In the genomic region with DNA sequence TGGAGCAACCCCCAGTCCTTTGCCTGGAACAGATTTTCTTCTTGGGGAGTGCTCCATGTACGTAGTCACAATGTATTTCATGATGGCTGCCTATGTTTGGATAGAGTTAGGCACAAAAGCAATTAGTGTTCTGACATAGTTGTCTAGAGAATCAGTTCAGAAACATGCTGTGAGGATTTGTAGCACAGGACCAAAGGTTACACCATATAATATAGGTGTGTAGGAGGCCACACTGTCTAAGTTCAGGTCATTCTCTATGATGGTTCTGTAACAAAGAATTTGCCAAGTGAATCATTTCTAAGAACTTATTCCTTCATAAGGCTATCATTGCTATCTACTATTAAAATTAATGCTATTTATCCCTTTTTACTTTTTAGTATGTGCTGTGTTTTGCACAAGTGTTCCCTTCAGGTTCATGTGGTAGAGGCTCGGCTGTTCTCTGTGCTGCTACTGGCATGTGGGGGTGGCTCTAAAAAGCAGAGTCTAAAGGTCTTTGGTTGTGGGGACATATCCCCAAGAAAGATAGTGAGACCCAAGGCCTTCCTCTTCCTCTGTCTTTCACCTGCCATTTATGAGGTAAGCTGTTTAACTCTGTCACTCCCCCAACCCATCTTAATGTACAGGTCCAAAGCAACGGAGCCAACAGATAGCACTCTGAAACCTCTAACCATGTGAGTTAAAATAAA, we compare ENCODE assay signal across 24 mouse cellular contexts. TPM values are rescaled to one million over a fixed set of nuclear protein-coding genes. Genes with fewer than 3 reads are reported as not detected.
DNase-seq lines count a peak whose midpoint lies in the region; ATAC-seq and TF ChIP-seq lines count a peak whose summit lies in the region.
"Had no signal": no experiment of that assay in that cellular context is flagged by ENCODE, and none has a peak within 500 bp of the region (broad histone marks: within the 10 kb centered on the region; RNA-seq: fewer than 3 reads in every experiment).

No protein-coding gene starts in this region.

- 0 out of 2 replicates have a peak, but pooled peaks cover 5% of the 10 kb centered on the region for H3K27me3 ChIP-seq in intestine, embryonic 15.5 days (replicated peaks)
- no peaks in the 10 kb centered on the region for H3K27me3 ChIP-seq in intestine, embryonic 16.5 days (replicated peaks; ENCODE audit: control insufficient read depth, insufficient read depth, low read length)
- H3K27me3 ChIP-seq in intestine, postnatal 0 days (replicated peaks; ENCODE audit: control insufficient read depth, insufficient read depth, low read length), result no peaks in the 10 kb centered on the region
- peaks cover 3% of the 10 kb centered on the region; the same call in 1 of the 2 replicates for H3K27me3 ChIP-seq in midbrain, embryonic 16.5 days (ENCODE audit: control insufficient read depth, insufficient read depth, low read depth, low read length)
- H3K27me3 ChIP-seq in hindbrain, embryonic 14.5 days (ENCODE audit: control insufficient read depth, insufficient read depth, low read length), result peaks cover 14% of the 10 kb centered on the region
- H3K27me3 ChIP-seq: CH12.LX had no signal

- no peaks in the 10 kb centered on the region for H3K9me3 ChIP-seq in intestine, embryonic 15.5 days
- no peaks in the 10 kb centered on the region for H3K9me3 ChIP-seq in intestine, embryonic 16.5 days (ENCODE audit: control insufficient read depth, low read length)
- H3K9me3 ChIP-seq in intestine, postnatal 0 days (ENCODE audit: control insufficient read depth), result no peaks in the 10 kb centered on the region
- H3K9me3 ChIP-seq in midbrain, embryonic 16.5 days (replicated peaks; ENCODE audit: control insufficient read depth, low read length, poor library complexity, severe bottlenecking), result no peaks in the 10 kb centered on the region
- H3K9me3 ChIP-seq in hindbrain, embryonic 14.5 days (ENCODE audit: control insufficient read depth, low read length), result no peaks in the 10 kb centered on the region

- TF ChIP-seq CTCF in intestine, postnatal 0 days (IDR thresholded peaks at IDR 0.05; ENCODE audit: low read depth), result 0 out of 2 replicates have a peak, but pooled peaks have one; percentile 5

- H3K27ac ChIP-seq in intestine, embryonic 15.5 days, result peak overlapping the region; percentile 44; the same call in 1 of the 2 replicates
- H3K27ac ChIP-seq in intestine, embryonic 16.5 days (ENCODE audit: low read length), result peak overlapping the region; percentile 61
- H3K27ac ChIP-seq in intestine, postnatal 0 days (ENCODE audit: low read depth, low read length), result peak overlapping the region; percentile 81
- H3K27ac ChIP-seq in midbrain, embryonic 16.5 days (ENCODE audit: low read length), result no peak overlapping the region
- H3K27ac ChIP-seq in hindbrain, embryonic 14.5 days, result no peak overlapping the region

- H3K4me1 ChIP-seq in intestine, embryonic 15.5 days (replicated peaks), result peaks cover 4% of the 10 kb centered on the region
- H3K4me1 ChIP-seq in intestine, embryonic 16.5 days (ENCODE audit: control insufficient read depth, insufficient read depth, low read length), result peaks cover 6% of the 10 kb centered on the region; the same call in 1 of the 2 replicates
- 0 out of 2 replicates have a peak, but pooled peaks cover 3% of the 10 kb centered on the region for H3K4me1 ChIP-seq in intestine, postnatal 0 days (replicated peaks; ENCODE audit: control insufficient read depth, insufficient read depth, low read length)
- peaks cover 5% of the 10 kb centered on the region for H3K4me1 ChIP-seq in midbrain, embryonic 16.5 days (ENCODE audit: control insufficient read depth, insufficient read depth, low read length)
- peaks cover 13% of the 10 kb centered on the region for H3K4me1 ChIP-seq in hindbrain, embryonic 14.5 days (replicated peaks; ENCODE audit: control insufficient read depth, insufficient read depth, low read length)

- peak; percentile 83 for ATAC-seq in intestine, embryonic 15.5 days
- peak; percentile 88 for ATAC-seq in intestine, embryonic 16.5 days
- ATAC-seq in intestine, postnatal 0 days, result peak; percentile 91
- ATAC-seq in midbrain, embryonic 16.5 days, result no peak
- no peak for ATAC-seq in hindbrain, embryonic 14.5 days (ENCODE audit: low FRiP score)
- ATAC-seq: activated CD4-positive, CD25-positive, alpha-beta regulatory T cell, adult 4 months; CD4-positive, CD25-positive, alpha-beta regulatory T cell, adult 4 months; Patski had no signal

- H3K36me3 ChIP-seq in intestine, embryonic 15.5 days, result no peaks in the 10 kb centered on the region
- no peaks in the 10 kb centered on the region for H3K36me3 ChIP-seq in intestine, embryonic 16.5 days (ENCODE audit: control insufficient read depth, insufficient read depth, low read length)
- no peaks in the 10 kb centered on the region for H3K36me3 ChIP-seq in intestine, postnatal 0 days (ENCODE audit: control insufficient read depth, insufficient read depth)
- no peaks in the 10 kb centered on the region for H3K36me3 ChIP-seq in midbrain, embryonic 16.5 days (ENCODE audit: control insufficient read depth, insufficient read depth, low read length)
- no peaks in the 10 kb centered on the region for H3K36me3 ChIP-seq in hindbrain, embryonic 14.5 days (replicated peaks; ENCODE audit: control insufficient read depth, insufficient read depth)
- H3K36me3 ChIP-seq: G1E had no signal

- no peak overlapping the region for H3K4me3 ChIP-seq in intestine, embryonic 15.5 days (replicated peaks)
- no peak overlapping the region for H3K4me3 ChIP-seq in intestine, embryonic 16.5 days (ENCODE audit: low read length)
- no peak overlapping the region for H3K4me3 ChIP-seq in intestine, postnatal 0 days (ENCODE audit: low read depth, low read length)
- H3K4me3 ChIP-seq in midbrain, embryonic 16.5 days (ENCODE audit: low read depth, low read length), result no peak overlapping the region
- no peak overlapping the region for H3K4me3 ChIP-seq in hindbrain, embryonic 14.5 days (replicated peaks; ENCODE audit: low read length)

- H3K4me2 ChIP-seq in intestine, embryonic 15.5 days (replicated peaks), result no peak overlapping the region
- no peak overlapping the region for H3K4me2 ChIP-seq in intestine, embryonic 16.5 days (ENCODE audit: low read depth, low read length)
- no peak overlapping the region; the same call in 1 of the 2 replicates for H3K4me2 ChIP-seq in intestine, postnatal 0 days (replicated peaks; ENCODE audit: low read depth)
- H3K4me2 ChIP-seq in midbrain, embryonic 16.5 days (ENCODE audit: low read length), result no peak overlapping the region
- H3K4me2 ChIP-seq in hindbrain, embryonic 14.5 days (replicated peaks), result no peak overlapping the region

- DNase-seq in large intestine, adult 2 months (ENCODE audit: low read depth, low spot score), result peak; percentile 21
- DNase-seq in hindbrain, embryonic 14.5 days (ENCODE audit: low spot score), result no peak
- DNase-seq in adrenal gland, adult 8-10 months, result no peak
- DNase-seq in kidney, postnatal 10 days, result no peak
- DNase-seq: adrenal gland, adult 2 months; adrenal gland, postnatal 10 days; adrenal gland, postnatal 14 days; adrenal gland, postnatal 25 days; adrenal gland, postnatal 36 days; B cell, adult 2 months; cerebellum, adult 11 months; cerebellum, adult 11-12 months; cerebellum, adult 18-20 months had no signal

- WGBS in intestine, embryonic 15.5 days, result 72% methylated on average over 3 of the region's 3 CpGs
- 78% methylated on average over 3 of the region's 3 CpGs for WGBS in intestine, embryonic 16.5 days
- WGBS in intestine, postnatal 0 days, result 50% methylated on average over 3 of the region's 3 CpGs
- WGBS in large intestine, adult 2 months, result 59% methylated on average over 3 of the region's 3 CpGs
- whole genome bisulfite sequencing in midbrain, embryonic 16.5 days, result 95% methylated on average over 3 of the region's 3 CpGs
- 92% methylated on average over 3 of the region's 3 CpGs for WGBS in hindbrain, embryonic 14.5 days

- no peak overlapping the region for H3K9ac ChIP-seq in intestine, embryonic 15.5 days
- H3K9ac ChIP-seq in intestine, embryonic 16.5 days (ENCODE audit: low read depth, low read length), result no peak overlapping the region
- no peak overlapping the region for H3K9ac ChIP-seq in intestine, postnatal 0 days (ENCODE audit: low read depth, low read length)
- no peak overlapping the region for H3K9ac ChIP-seq in midbrain, embryonic 16.5 days (ENCODE audit: low read depth, low read length)
- H3K9ac ChIP-seq in hindbrain, embryonic 14.5 days, result no peak overlapping the region

RNA-seq across cellular contexts. Expression of a gene that starts 3.8 kb away (rescaled TPM):
- 3.7 and 4.2 TPM in 2 replicates for polyA plus RNA-seq in intestine, embryonic 15.5 days (2015; fragmentation: Nextera tagmentation; extraction: Ambion mirVana)
- 3.8 and 5.3 TPM in 2 replicates for polyA plus RNA-seq in intestine, embryonic 16.5 days (2015; fragmentation: Nextera tagmentation; extraction: Ambion mirVana)
- 5.2 and 5.5 TPM in 2 replicates for polyA plus RNA-seq in intestine, postnatal 0 days (2015; fragmentation: Nextera tagmentation; extraction: Ambion mirVana)
- polyA plus RNA-seq in large intestine, adult 2 months (2012; rRNA removed), result 0.64 and 2.3 TPM in 2 replicates
- 0.49 and 0.85 TPM in 2 replicates for polyA plus RNA-seq in midbrain, embryonic 16.5 days (2015; fragmentation: Nextera tagmentation; extraction: Ambion mirVana)
- polyA plus RNA-seq in hindbrain, embryonic 14.5 days (2014; fragmentation: Nextera tagmentation; extraction: Ambion mirVana), result 0.58 and 0.63 TPM in 2 replicates
- total RNA-seq in adrenal gland, adult 8-10 months (2022), result 10 to 100 TPM in 3 of 4 experiments, 1 to 10 TPM in 1; 9.1 to 16.3 (median 13.2) TPM
- total RNA-seq: ES-E14, MEL had no signal
- polyA plus RNA-seq: G1E, Patski had no signal

Comparison
In these comparisons a context has a peak if more than half of its experiments do, and no peak if none do; other contexts are left out.
1. ATAC-seq: peak in intestine, embryonic 15.5 days (single experiment), intestine, embryonic 16.5 days (single experiment) and intestine, postnatal 0 days (single experiment); none in midbrain, embryonic 16.5 days (single experiment) and hindbrain, embryonic 14.5 days (single experiment).
2. H3K27ac ChIP-seq: peak in intestine, embryonic 15.5 days (single experiment), intestine, embryonic 16.5 days (single experiment) and intestine, postnatal 0 days (single experiment); none in midbrain, embryonic 16.5 days (single experiment) and hindbrain, embryonic 14.5 days (single experiment).